21 mouse cellular contexts compared by ENCODE assay signal in the genomic region with DNA sequence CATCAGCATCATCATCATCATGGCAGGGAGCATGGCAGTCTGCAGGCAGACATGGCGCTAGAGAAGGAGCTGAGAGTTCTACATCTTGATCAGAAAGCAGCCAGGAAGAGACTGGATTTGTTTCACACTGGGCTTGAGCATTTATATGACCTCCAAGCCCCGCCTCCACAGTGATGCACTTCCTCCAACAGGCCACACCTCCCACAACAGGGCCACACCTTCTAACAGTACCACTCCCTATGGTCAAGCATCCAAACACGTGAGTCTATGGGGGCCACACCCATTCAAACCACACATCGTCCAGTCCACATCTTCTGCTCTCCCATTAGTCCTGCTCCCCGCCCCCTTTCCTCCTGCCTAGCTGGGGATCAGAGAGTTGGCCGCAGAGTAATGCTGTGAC.
DNase-seq lines count a peak whose midpoint lies in the region; TF ChIP-seq lines count a peak whose summit lies in the region.
"Had no signal": no experiment of that assay in that cellular context is flagged by ENCODE, and none has a peak within 500 bp of the region (broad histone marks: within the 10 kb centered on the region; RNA-seq: fewer than 3 reads in every experiment).

No protein-coding gene starts in this region.

- H3K9me3 ChIP-seq in E14TG2a.4 (ENCODE audit: low read length): no peaks in the 10 kb centered on the region
- H3K9me3 ChIP-seq: embryonic facial prominence, embryonic 12.5 days; embryonic facial prominence, embryonic 15.5 days; heart, embryonic 10.5 days; heart, embryonic 13.5 days; hindbrain, embryonic 12.5 days; hindbrain, embryonic 15.5 days had no signal

- H3K36me3 ChIP-seq in E14TG2a.4 (ENCODE audit: insufficient read depth, low read length): no peaks in the 10 kb centered on the region
- H3K36me3 ChIP-seq: embryonic facial prominence, embryonic 12.5 days; embryonic facial prominence, embryonic 15.5 days; heart, embryonic 10.5 days; heart, embryonic 13.5 days; hindbrain, embryonic 12.5 days; hindbrain, embryonic 15.5 days had no signal

- peak overlapping the region; percentile 32; the same call in 1 of the 2 replicates for H3K4me3 ChIP-seq in E14TG2a.4 (replicated peaks; ENCODE audit: low read length)
- H3K4me3 ChIP-seq: embryonic facial prominence, embryonic 12.5 days; embryonic facial prominence, embryonic 15.5 days; heart, embryonic 10.5 days; heart, embryonic 13.5 days; hindbrain, embryonic 12.5 days; hindbrain, embryonic 15.5 days had no signal

- peak; percentile 47 for DNase-seq in NIH3T3 (ENCODE audit: low read depth)
- peak; percentile 92 for DNase-seq in ZHBTc4 (ENCODE audit: low read depth, low spot score)
- DNase-seq in adrenal gland, postnatal 14 days: no peak
- DNase-seq in frontal cortex, postnatal 14 days (ENCODE audit: low spot score in 2 of 2): no peak
- no peak for DNase-seq in adrenal gland, adult 18-20 months (ENCODE audit: low spot score in 2 of 2)
- DNase-seq: adrenal gland, postnatal 10 days; cerebellum, adult 11 months; cerebellum, adult 2 months; cerebellum, adult 9-11 months; cerebellum, postnatal 25 days; forebrain, postnatal 0 days; gastrocnemius, postnatal 25 days; heart, adult 18-20 months; kidney, adult 2 months had no signal

- TF ChIP-seq CTCF in E14TG2a.4 (conservative IDR thresholded peaks at IDR 0.05; ENCODE audit: low read length): no peak

- peaks cover 38% of the 10 kb centered on the region for H3K4me1 ChIP-seq in E14TG2a.4 (replicated peaks; ENCODE audit: low read depth, low read length)
- H3K4me1 ChIP-seq: embryonic facial prominence, embryonic 12.5 days; embryonic facial prominence, embryonic 15.5 days; heart, embryonic 10.5 days; heart, embryonic 13.5 days had no signal

- H3K27me3 ChIP-seq in E14TG2a.4 (ENCODE audit: insufficient read depth, low read length): no peaks in the 10 kb centered on the region
- H3K27me3 ChIP-seq: embryonic facial prominence, embryonic 12.5 days; embryonic facial prominence, embryonic 15.5 days; heart, embryonic 13.5 days; hindbrain, embryonic 12.5 days; hindbrain, embryonic 15.5 days had no signal

Comparison
In these comparisons a context has a peak if more than half of its experiments do, and no peak if none do; other contexts are left out.
1. DNase-seq: peak in NIH3T3 (single experiment) and ZHBTc4 (single experiment); none in adrenal gland, postnatal 14 days (single experiment), frontal cortex, postnatal 14 days (0 of 2) and adrenal gland, adult 18-20 months (0 of 2).